Mouse (Mus musculus) megakaryocyte, embryonic 14.5 days (primary cell): ENCODE measurements at regions not wholly inside any gene's neighbourhood (a gene's known extent, or its start where the extent isn't known, plus 50 kb on each side); places are given as distances from the start of the nearest gene placed in this dataset.

Experiments
- FLI1 ChIP-seq: IDR thresholded peaks from 2 replicates; pipeline ENCODE4 v1.6.1; 2012; ENCODE audit warnings: low read length, inconsistent platforms, mixed read lengths
- GATA1 ChIP-seq: IDR thresholded peaks from 3 replicates; pipeline ENCODE4 v1.6.1; 2012; ENCODE audit warnings: mixed read lengths, low read length, inconsistent platforms, borderline replicate concordance

- TF ChIP-seq GATA1 = no peak
- no peak for TF ChIP-seq FLI1
These were observed 90.1 kb upstream of the Sall1 start for GRCm38 (mm10) chr8:89134058-89134457.
